Mouse (Mus musculus): ENCODE results near the gene Six5. TPM values are rescaled to one million over a fixed set of nuclear protein-coding genes. Genes with fewer than 3 reads are reported as not detected.

Gene Six5
- polyA plus RNA-seq, 1 experiment, result 14.1 TPM

DNA sequence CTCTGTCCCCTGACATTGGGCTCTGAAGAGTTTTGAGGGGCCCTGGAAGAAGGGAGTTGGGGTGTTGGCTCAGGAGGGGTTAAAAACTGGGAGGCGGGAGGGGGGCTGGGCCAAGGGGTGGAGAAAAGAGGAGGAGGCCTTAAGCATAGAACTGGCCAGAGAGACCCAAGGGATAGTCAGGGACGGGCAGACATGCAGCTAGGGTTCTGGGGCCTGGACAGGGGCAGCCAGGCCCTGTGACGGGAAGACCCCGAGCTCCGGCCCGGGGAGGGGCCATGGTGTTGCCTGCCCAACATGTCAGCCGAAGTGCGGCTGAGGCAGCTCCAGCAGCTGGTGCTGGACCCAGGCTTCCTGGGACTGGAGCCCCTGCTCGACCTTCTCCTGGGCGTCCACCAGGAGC is 10.7 kb upstream of the Six5 start, which contains the start of gene Dmpk:
Gene Dmpk, plus strand, starts transcription at position 149 of the 400 bp plus-strand sequence.
- peak within 1 kb of the TSS; percentile 42 for H3K27ac ChIP-seq (ENCODE audit: insufficient read depth, low read depth, low read length)
- peak within 1 kb of the TSS; percentile 49 for H3K4me3 ChIP-seq (ENCODE audit: insufficient read depth, low read depth, low read length)
- no peaks in the 10 kb centered on the region for H3K27me3 ChIP-seq (replicated peaks; ENCODE audit: control insufficient read depth, insufficient read depth, low read length)
- no peak for DNase-seq
- no peaks in the 10 kb centered on the region for H3K36me3 ChIP-seq (ENCODE audit: control insufficient read depth, insufficient read depth, low read length)
- 35% methylated on average over 10 of the region's 10 CpGs for WGBS
- TF ChIP-seq POLR2A (IDR thresholded peaks at IDR 0.05; ENCODE audit: low read depth, low read length) (no peak), CTCF (conservative IDR thresholded peaks at IDR 0.05; ENCODE audit: insufficient read depth, insufficient read length, low read depth, low read length) (no peak)
- H3K4me1 ChIP-seq (ENCODE audit: control insufficient read depth, insufficient read depth, low read length), result peaks cover 4% of the 10 kb centered on the region; the same call in 1 of the 2 replicates

DNA sequence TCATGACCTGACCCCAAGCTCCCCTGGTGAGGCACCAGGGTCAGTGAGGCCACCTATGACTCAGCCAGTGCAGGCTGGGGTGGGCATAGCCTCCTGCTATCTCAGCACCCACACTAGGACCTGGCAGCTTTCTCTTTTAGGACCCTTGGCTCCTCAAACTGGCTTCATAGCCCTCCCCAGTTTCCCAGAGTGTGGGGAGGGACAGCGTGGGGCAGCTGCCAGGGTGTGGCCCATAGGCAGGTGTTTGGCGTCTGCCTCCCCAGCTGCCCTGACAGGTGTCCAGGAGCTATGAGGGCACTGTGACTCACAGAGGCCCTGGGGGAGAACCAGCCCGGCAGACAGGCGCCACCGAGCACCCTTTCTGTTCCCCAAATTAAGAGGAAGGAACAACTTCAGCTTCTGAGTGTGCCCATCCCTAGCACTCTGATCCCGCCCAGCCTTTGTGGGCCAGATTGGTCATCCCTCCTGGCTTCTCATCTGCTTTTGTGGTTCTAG is 10.1 kb upstream of the Six5 start:
- DNase-seq, result no peak
- Histone ChIP-seq H3K27ac (ENCODE audit: insufficient read depth, low read depth, low read length) (0 out of 2 replicates have a peak overlapping the region, but pooled peaks have one; percentile 42), H3K4me1 (ENCODE audit: control insufficient read depth, insufficient read depth, low read length) (peaks cover 4% of the 10 kb centered on the region; the same call in 1 of the 2 replicates), H3K27me3 (replicated peaks; ENCODE audit: control insufficient read depth, insufficient read depth, low read length) (no peaks in the 10 kb centered on the region), H3K36me3 (ENCODE audit: control insufficient read depth, insufficient read depth, low read length) (no peaks in the 10 kb centered on the region), H3K4me3 (ENCODE audit: insufficient read depth, low read depth, low read length) (peak overlapping the region; percentile 49)
- 46% methylated on average over 6 of the region's 6 CpGs for WGBS
- no peak for TF ChIP-seq POLR2A (IDR thresholded peaks at IDR 0.05; ENCODE audit: low read depth, low read length)
- no peak for TF ChIP-seq CTCF (conservative IDR thresholded peaks at IDR 0.05; ENCODE audit: insufficient read depth, insufficient read length, low read depth, low read length)

DNA sequence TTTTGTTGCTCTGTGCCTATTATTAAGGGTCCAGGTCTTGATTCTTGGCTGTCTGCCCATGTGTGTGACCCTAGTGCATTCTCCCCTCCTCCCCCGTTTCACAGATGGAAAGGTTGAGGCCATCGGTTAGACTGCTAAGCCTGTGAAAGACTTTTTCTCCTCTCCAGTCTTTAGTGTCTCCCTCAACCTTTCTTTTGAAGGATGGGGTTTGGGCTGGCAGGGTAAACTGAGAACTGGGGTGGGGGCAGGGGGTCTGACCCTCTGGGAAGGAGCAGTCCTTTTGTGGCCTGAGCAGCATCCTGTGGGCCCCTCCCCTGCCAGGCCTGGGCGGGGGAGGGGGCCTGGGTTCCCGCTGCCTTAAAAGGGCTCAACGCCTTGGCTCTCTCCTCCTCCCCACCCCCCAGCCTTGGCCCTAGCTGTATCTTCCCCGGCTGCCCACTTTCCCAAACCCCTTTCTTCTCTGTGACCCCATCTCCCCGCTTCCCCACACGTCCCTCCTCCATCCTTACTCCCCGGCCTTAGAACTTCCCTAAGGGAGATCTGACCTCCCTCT is 9.4 kb upstream of the Six5 start:
- Histone ChIP-seq H3K27me3 (replicated peaks; ENCODE audit: control insufficient read depth, insufficient read depth, low read length) (no peaks in the 10 kb centered on the region), H3K36me3 (ENCODE audit: control insufficient read depth, insufficient read depth, low read length) (no peaks in the 10 kb centered on the region), H3K4me3 (ENCODE audit: insufficient read depth, low read depth, low read length) (peak overlapping the region; percentile 7; the same call in 1 of the 2 replicates), H3K4me1 (ENCODE audit: control insufficient read depth, insufficient read depth, low read length) (peaks cover 4% of the 10 kb centered on the region; the same call in 1 of the 2 replicates), H3K27ac (ENCODE audit: insufficient read depth, low read depth, low read length) (no peak overlapping the region)
- WGBS, result 29% methylated on average over 9 of the region's 9 CpGs
- TF ChIP-seq POLR2A (IDR thresholded peaks at IDR 0.05; ENCODE audit: low read depth, low read length) (no peak), CTCF (conservative IDR thresholded peaks at IDR 0.05; ENCODE audit: insufficient read depth, insufficient read length, low read depth, low read length) (no peak)
- no peak for DNase-seq

DNA sequence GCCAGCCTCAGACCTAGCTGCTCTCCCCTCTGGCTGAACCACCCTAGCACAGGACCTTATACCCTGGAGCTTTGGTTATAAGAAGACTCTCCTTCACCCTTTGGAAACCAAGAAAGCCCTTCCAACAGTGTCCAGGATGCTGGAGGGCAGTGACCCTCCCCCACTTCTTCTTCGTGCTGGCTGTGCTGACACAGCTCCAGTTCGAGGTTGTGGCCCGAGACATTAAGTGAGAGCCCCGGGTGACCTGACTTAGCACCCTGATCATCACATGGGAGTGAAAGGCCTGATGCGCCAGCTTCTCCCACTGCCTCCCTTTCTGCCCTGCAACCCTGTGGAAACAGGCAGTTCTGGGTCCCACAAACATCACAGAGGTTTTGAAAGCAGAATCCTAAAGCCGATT is 8.9 kb upstream of the Six5 start:
- Histone ChIP-seq H3K36me3 (ENCODE audit: control insufficient read depth, insufficient read depth, low read length) (no peaks in the 10 kb centered on the region), H3K27me3 (replicated peaks; ENCODE audit: control insufficient read depth, insufficient read depth, low read length) (no peaks in the 10 kb centered on the region), H3K4me1 (ENCODE audit: control insufficient read depth, insufficient read depth, low read length) (peaks cover 4% of the 10 kb centered on the region; the same call in 1 of the 2 replicates), H3K4me3 (ENCODE audit: insufficient read depth, low read depth, low read length) (peak overlapping the region; percentile 1), H3K27ac (ENCODE audit: insufficient read depth, low read depth, low read length) (0 out of 2 replicates have a peak overlapping the region, but pooled peaks have one; percentile 10)
- peak; percentile 41 for DNase-seq
- 13% methylated on average over 6 of the region's 6 CpGs for WGBS
- no peak for TF ChIP-seq POLR2A (IDR thresholded peaks at IDR 0.05; ENCODE audit: low read depth, low read length)
- no peak for TF ChIP-seq CTCF (conservative IDR thresholded peaks at IDR 0.05; ENCODE audit: insufficient read depth, insufficient read length, low read depth, low read length)

DNA sequence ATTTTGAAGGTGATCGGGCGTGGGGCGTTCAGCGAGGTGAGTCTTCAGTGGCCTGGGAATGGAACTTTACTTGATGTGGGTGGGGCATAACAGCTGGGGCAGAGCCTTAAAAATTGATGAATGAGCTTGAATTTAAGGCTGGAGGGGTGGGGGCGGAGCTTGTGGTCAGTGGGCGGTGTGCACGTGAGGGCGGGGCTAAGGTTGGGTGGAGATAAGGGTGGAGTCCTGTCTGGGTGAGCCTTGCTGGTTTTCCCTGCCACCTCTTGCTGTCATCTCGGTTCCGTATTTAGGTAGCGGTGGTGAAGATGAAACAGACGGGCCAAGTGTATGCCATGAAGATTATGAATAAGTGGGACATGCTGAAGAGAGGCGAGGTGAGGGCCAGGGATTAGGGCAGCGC is 8.4 kb upstream of the Six5 start:
- no peaks in the 10 kb centered on the region for H3K36me3 ChIP-seq (ENCODE audit: control insufficient read depth, insufficient read depth, low read length)
- DNase-seq, result peak; percentile 67
- H3K27ac ChIP-seq (ENCODE audit: insufficient read depth, low read depth, low read length), result no peak overlapping the region
- peak overlapping the region; percentile 1; the same call in 1 of the 2 replicates for H3K4me3 ChIP-seq (ENCODE audit: insufficient read depth, low read depth, low read length)
- WGBS, result 17% methylated on average over 14 of the region's 14 CpGs
- H3K27me3 ChIP-seq (replicated peaks; ENCODE audit: control insufficient read depth, insufficient read depth, low read length), result no peaks in the 10 kb centered on the region
- peaks cover 4% of the 10 kb centered on the region; the same call in 1 of the 2 replicates for H3K4me1 ChIP-seq (ENCODE audit: control insufficient read depth, insufficient read depth, low read length)
- TF ChIP-seq CTCF (conservative IDR thresholded peaks at IDR 0.05; ENCODE audit: insufficient read depth, insufficient read length, low read depth, low read length) (no peak), POLR2A (IDR thresholded peaks at IDR 0.05; ENCODE audit: low read depth, low read length) (no peak)

DNA sequence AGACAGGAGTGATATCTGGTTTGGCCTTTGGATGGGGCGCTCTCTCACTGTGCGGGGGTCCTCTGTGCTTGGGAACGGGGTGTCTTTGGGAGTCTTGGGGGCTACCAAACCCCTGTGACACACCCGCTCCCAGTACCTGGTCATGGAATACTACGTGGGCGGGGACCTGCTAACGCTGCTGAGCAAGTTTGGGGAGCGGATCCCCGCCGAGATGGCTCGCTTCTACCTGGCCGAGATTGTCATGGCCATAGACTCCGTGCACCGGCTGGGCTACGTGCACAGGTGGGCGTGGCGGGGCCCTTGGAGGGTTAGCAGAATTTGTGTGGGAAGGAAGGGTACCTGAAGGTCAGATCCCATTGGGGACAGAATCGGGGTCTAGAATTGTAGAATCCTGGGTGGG is 7.6 kb upstream of the Six5 start:
- H3K36me3 ChIP-seq (ENCODE audit: control insufficient read depth, insufficient read depth, low read length), result no peaks in the 10 kb centered on the region
- DNase-seq, result no peak
- H3K27ac ChIP-seq (ENCODE audit: insufficient read depth, low read depth, low read length), result no peak overlapping the region
- 78% methylated on average over 18 of the region's 18 CpGs for WGBS
- no peak for TF ChIP-seq CTCF (conservative IDR thresholded peaks at IDR 0.05; ENCODE audit: insufficient read depth, insufficient read length, low read depth, low read length)
- no peak for TF ChIP-seq POLR2A (IDR thresholded peaks at IDR 0.05; ENCODE audit: low read depth, low read length)
- H3K4me1 ChIP-seq (ENCODE audit: control insufficient read depth, insufficient read depth, low read length), result peaks cover 4% of the 10 kb centered on the region; the same call in 1 of the 2 replicates
- H3K27me3 ChIP-seq (replicated peaks; ENCODE audit: control insufficient read depth, insufficient read depth, low read length), result no peaks in the 10 kb centered on the region
- H3K4me3 ChIP-seq (ENCODE audit: insufficient read depth, low read depth, low read length), result no peak overlapping the region

DNA sequence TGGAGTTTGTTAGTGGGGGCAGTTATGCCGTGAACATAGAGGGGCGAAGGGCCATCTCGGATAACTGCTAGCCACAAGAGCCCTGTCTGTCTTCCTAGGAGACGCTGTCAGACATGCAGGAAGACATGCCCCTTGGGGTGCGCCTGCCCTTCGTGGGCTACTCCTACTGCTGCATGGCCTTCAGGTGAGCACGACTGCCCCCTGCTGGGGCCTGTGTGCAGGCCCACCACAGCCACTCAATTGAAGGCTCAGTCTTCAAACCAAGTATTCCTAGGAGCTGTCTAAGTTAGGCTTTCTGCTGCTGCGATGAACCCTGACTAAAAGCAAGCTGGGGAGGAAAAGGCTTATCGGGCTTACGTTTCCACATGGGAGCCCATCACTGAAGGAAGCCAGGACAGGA is 5.6 kb upstream of the Six5 start:
- H3K27me3 ChIP-seq (replicated peaks; ENCODE audit: control insufficient read depth, insufficient read depth, low read length), result no peaks in the 10 kb centered on the region
- H3K4me1 ChIP-seq (ENCODE audit: control insufficient read depth, insufficient read depth, low read length), result 0 out of 2 replicates have a peak, but pooled peaks cover 4% of the 10 kb centered on the region
- WGBS, result 42% methylated on average over 10 of the region's 10 CpGs
- H3K36me3 ChIP-seq (ENCODE audit: control insufficient read depth, insufficient read depth, low read length), result no peaks in the 10 kb centered on the region
- no peak overlapping the region for H3K27ac ChIP-seq (ENCODE audit: insufficient read depth, low read depth, low read length)
- TF ChIP-seq POLR2A (IDR thresholded peaks at IDR 0.05; ENCODE audit: low read depth, low read length) (no peak), CTCF (conservative IDR thresholded peaks at IDR 0.05; ENCODE audit: insufficient read depth, insufficient read length, low read depth, low read length) (peak; percentile 73)
- no peak overlapping the region for H3K4me3 ChIP-seq (ENCODE audit: insufficient read depth, low read depth, low read length)
- peak; percentile 64 for DNase-seq

All from kidney, adult 2 months (tissue).